Mouse (Mus musculus) limb, embryonic 12.5 days (tissue): ENCODE results near the gene Asic4. TPM values are rescaled to one million over a fixed set of nuclear protein-coding genes. Genes with fewer than 3 reads are reported as not detected.
A peak's percentile ranks its signal among the peaks of the same experiment; 100 is the strongest.

Source experiments
- ATAC-seq: fragments of 200-750 bp; cut with Nextera tagmentation; 2 replicates; pipeline ENCODE4 v1.8.0; 2017; ENCODE audit warnings: low read depth, moderate TSS enrichment; ENCODE audit not compliant: insufficient number of reproducible peaks, insufficient read depth, low FRiP score, low TSS enrichment
- H3K27ac ChIP-seq: fragments of 300-500 bp; sonication (generic); 2 replicates; pipeline ENCODE4 v1.5.1; 2016; ENCODE audit warnings: mild to moderate bottlenecking, moderate library complexity
- H3K27me3 ChIP-seq: fragments of 300-500 bp; sonication (generic); 2 replicates; pipeline ENCODE4 v1.6.1; 2016; ENCODE audit warnings: mild to moderate bottlenecking, moderate library complexity
- H3K36me3 ChIP-seq: fragments of 300-500 bp; sonication (generic); 2 replicates; pipeline ENCODE4 v1.6.1; 2016; ENCODE audit warnings: mild to moderate bottlenecking, moderate library complexity
- H3K4me1 ChIP-seq: fragments of 300-500 bp; sonication (generic); replicated peaks from 2 replicates; pipeline ENCODE4 v1.6.1; 2016
- H3K4me2 ChIP-seq: fragments of 300-500 bp; sonication (generic); 2 replicates; pipeline ENCODE4 v1.6.1; 2016; ENCODE audit warnings: mild to moderate bottlenecking, moderate library complexity
- H3K4me3 ChIP-seq: fragments of 300-500 bp; sonication (generic); replicated peaks from 2 replicates; pipeline ENCODE4 v1.5.1; 2016; ENCODE audit warnings: mild to moderate bottlenecking
- H3K9ac ChIP-seq: fragments of 300-500 bp; sonication (generic); replicated peaks from 2 replicates; pipeline ENCODE4 v1.6.1; 2016; ENCODE audit warnings: mild to moderate bottlenecking, moderate library complexity
- H3K9me3 ChIP-seq: fragments of 300-500 bp; sonication (generic); 2 replicates; pipeline ENCODE4 v1.6.1; 2016; ENCODE audit warnings: mild to moderate bottlenecking, moderate library complexity
- WGBS: fragments of 180-500 bp; shearing (Covaris S2); methylation state at CpG from one replicate; pipeline ENCODE4 v1.1.7; 2016; 5-methylcytosine and 5-hydroxymethylcytosine counted together
- polyA plus RNA-seq: library from polyadenylated mRNA; unstranded; fragments of >200 nt; fragmentation: Nextera tagmentation; extraction: Ambion mirVana; gene quantifications from 2 replicates; pipeline ENCODE4 v1.2.1, GENCODE M21; 2016

The Asic4 gene
- polyA plus RNA-seq, 1 experiment from 2014 or later: 0.50 TPM

- ATAC-seq: no peak
- no peaks in the 10 kb centered on the region for H3K9me3 ChIP-seq
- H3K36me3 ChIP-seq: no peaks in the 10 kb centered on the region
- no peak overlapping the region for H3K9ac ChIP-seq
- no peak overlapping the region for H3K4me3 ChIP-seq
- H3K4me2 ChIP-seq: no peak overlapping the region
- WGBS: 11% methylated on average over 5 of the region's 5 CpGs
- H3K4me1 ChIP-seq: peaks cover 69% of the 10 kb centered on the region
- no peak overlapping the region for H3K27ac ChIP-seq
- peaks cover 91% of the 10 kb centered on the region for H3K27me3 ChIP-seq
Observed at GRCm38 (mm10) chr1:75455948-75456347, 5.7 kb downstream of the Asic4 start.

- peaks cover 64% of the 10 kb centered on the region for H3K4me1 ChIP-seq
- no peak overlapping the region for H3K27ac ChIP-seq
- H3K4me3 ChIP-seq: no peak overlapping the region
- ATAC-seq: no peak
- H3K27me3 ChIP-seq: peaks cover 85% of the 10 kb centered on the region
- no peaks in the 10 kb centered on the region for H3K9me3 ChIP-seq
- no peak overlapping the region for H3K9ac ChIP-seq
- 6% methylated on average over 13 of the region's 14 CpGs for WGBS
- no peaks in the 10 kb centered on the region for H3K36me3 ChIP-seq
- no peak overlapping the region for H3K4me2 ChIP-seq
Observed at GRCm38 (mm10) chr1:75456746-75457564, 6.7 kb downstream of the Asic4 start.

GRCm38 (mm10) chr1:75457710-75458024 is 7.4 kb downstream of the Asic4 start:
- no peak overlapping the region for H3K27ac ChIP-seq
- WGBS: under 1% methylated on average over 10 of the region's 10 CpGs
- H3K9me3 ChIP-seq: no peaks in the 10 kb centered on the region
- H3K27me3 ChIP-seq: peaks cover 82% of the 10 kb centered on the region
- H3K4me3 ChIP-seq: no peak overlapping the region
- H3K36me3 ChIP-seq: no peaks in the 10 kb centered on the region
- H3K4me1 ChIP-seq: peaks cover 64% of the 10 kb centered on the region
- peak overlapping the region; percentile 60 for H3K4me2 ChIP-seq
- no peak for ATAC-seq
- H3K9ac ChIP-seq: no peak overlapping the region

GRCm38 (mm10) chr1:75458025-75458788 is 8.0 kb downstream of the Asic4 start:
- peaks cover 77% of the 10 kb centered on the region for H3K27me3 ChIP-seq
- H3K4me3 ChIP-seq: peak overlapping the region; percentile 35
- H3K9ac ChIP-seq: peak overlapping the region; percentile 48
- H3K36me3 ChIP-seq: no peaks in the 10 kb centered on the region
- H3K4me1 ChIP-seq: peaks cover 60% of the 10 kb centered on the region
- 2% methylated on average over 42 of the region's 42 CpGs for WGBS
- 0 out of 2 replicates have a peak, but pooled peaks have one; percentile 11 for ATAC-seq
- H3K27ac ChIP-seq: no peak overlapping the region
- no peaks in the 10 kb centered on the region for H3K9me3 ChIP-seq
- H3K4me2 ChIP-seq: peak overlapping the region; percentile 60

GRCm38 (mm10) chr1:75458789-75459684 is 8.8 kb downstream of the Asic4 start:
- H3K27me3 ChIP-seq: peaks cover 70% of the 10 kb centered on the region
- no peaks in the 10 kb centered on the region for H3K36me3 ChIP-seq
- WGBS: 12% methylated on average over 23 of the region's 23 CpGs
- no peak overlapping the region for H3K27ac ChIP-seq
- H3K9me3 ChIP-seq: no peaks in the 10 kb centered on the region
- H3K4me1 ChIP-seq: peaks cover 52% of the 10 kb centered on the region
- peak overlapping the region; percentile 35 for H3K4me3 ChIP-seq
- ATAC-seq: no peak
- peak overlapping the region; percentile 60 for H3K4me2 ChIP-seq
- H3K9ac ChIP-seq: peak overlapping the region; percentile 48

GRCm38 (mm10) chr1:75460297-75460696 is 10.1 kb downstream of the Asic4 start:
- no peak for ATAC-seq
- Histone ChIP-seq H3K9me3 (no peaks in the 10 kb centered on the region), H3K27ac (no peak overlapping the region), H3K36me3 (no peaks in the 10 kb centered on the region), H3K27me3 (peaks cover 69% of the 10 kb centered on the region), H3K4me3 (no peak overlapping the region), H3K4me2 (no peak overlapping the region), H3K9ac (no peak overlapping the region), H3K4me1 (peaks cover 41% of the 10 kb centered on the region)
- WGBS: 80% methylated on average over 7 of the region's 7 CpGs

GRCm38 (mm10) chr1:75462636-75463035 is 12.4 kb downstream of the Asic4 start:
- no peak overlapping the region for H3K27ac ChIP-seq
- no peaks in the 10 kb centered on the region for H3K36me3 ChIP-seq
- H3K9me3 ChIP-seq: no peaks in the 10 kb centered on the region
- peaks cover 55% of the 10 kb centered on the region for H3K27me3 ChIP-seq
- 19% methylated on average over 1 of the region's 1 CpGs for WGBS
- ATAC-seq: no peak
- H3K4me3 ChIP-seq: no peak overlapping the region
- H3K4me2 ChIP-seq: no peak overlapping the region
- no peak overlapping the region for H3K9ac ChIP-seq
- H3K4me1 ChIP-seq: peaks cover 24% of the 10 kb centered on the region

- Histone ChIP-seq H3K27me3 (peaks cover 50% of the 10 kb centered on the region), H3K27ac (no peak overlapping the region)
- no peak for ATAC-seq
Observed at GRCm38 (mm10) chr1:75463652-75464204, 13.5 kb downstream of the Asic4 start.

GRCm38 (mm10) chr1:75467215-75467927 is 17.1 kb downstream of the Asic4 start:
- H3K4me1 ChIP-seq: 0 out of 2 replicates have a peak, but pooled peaks cover 4% of the 10 kb centered on the region
- H3K4me2 ChIP-seq: peak overlapping the region; percentile 29; the same call in 1 of the 2 replicates
- H3K4me3 ChIP-seq: no peak overlapping the region
- no peak overlapping the region for H3K27ac ChIP-seq
- H3K9me3 ChIP-seq: no peaks in the 10 kb centered on the region
- ATAC-seq: peak; percentile 69
- H3K9ac ChIP-seq: 0 out of 2 replicates have a peak overlapping the region, but pooled peaks have one; percentile 24
- peaks cover 37% of the 10 kb centered on the region for H3K27me3 ChIP-seq
- H3K36me3 ChIP-seq: peaks cover 5% of the 10 kb centered on the region; the same call in 1 of the 2 replicates
- WGBS: 6% methylated on average over 14 of the region's 14 CpGs

More at GRCm38 (mm10) chr1:75463652-75464204, 13.5 kb downstream of the Asic4 start:
- Histone ChIP-seq H3K9ac (no peak overlapping the region), H3K4me1 (peaks cover 13% of the 10 kb centered on the region), H3K4me2 (no peak overlapping the region), H3K36me3 (no peaks in the 10 kb centered on the region), H3K4me3 (no peak overlapping the region), H3K9me3 (no peaks in the 10 kb centered on the region)
- 75% methylated on average over 5 of the region's 5 CpGs for WGBS

GRCm38 (mm10) chr1:75469287-75469825 is 19.1 kb downstream of the Asic4 start:
- ATAC-seq: no peak
- Histone ChIP-seq H3K9ac (no peak overlapping the region; the same call in 1 of the 2 replicates), H3K27me3 (peaks cover 33% of the 10 kb centered on the region)

More at GRCm38 (mm10) chr1:75469287-75469825, 19.1 kb downstream of the Asic4 start:
- Histone ChIP-seq H3K4me1 (peaks cover 11% of the 10 kb centered on the region; the same call in 1 of the 2 replicates), H3K4me2 (no peak overlapping the region), H3K4me3 (no peak overlapping the region), H3K36me3 (peaks cover 24% of the 10 kb centered on the region), H3K9me3 (no peaks in the 10 kb centered on the region), H3K27ac (no peak overlapping the region)
- 78% methylated on average over 17 of the region's 17 CpGs for WGBS
